Mouse (Mus musculus): ENCODE measurements around the gene Tjp3.

- TF ChIP-seq CHD2 (IDR thresholded peaks at IDR 0.05; ENCODE audit: low read depth, low read length) (no peak), MAFK (IDR thresholded peaks at IDR 0.05; ENCODE audit: insufficient read depth, low read depth, low read length) (no peak)
Observed at GRCm38 (mm10) chr10:81240876-81241275, 50.5 kb downstream of the Tjp3 start.
